Mouse (Mus musculus): ENCODE measurements around the gene Foxg1.

Gene Foxg1

DNA sequence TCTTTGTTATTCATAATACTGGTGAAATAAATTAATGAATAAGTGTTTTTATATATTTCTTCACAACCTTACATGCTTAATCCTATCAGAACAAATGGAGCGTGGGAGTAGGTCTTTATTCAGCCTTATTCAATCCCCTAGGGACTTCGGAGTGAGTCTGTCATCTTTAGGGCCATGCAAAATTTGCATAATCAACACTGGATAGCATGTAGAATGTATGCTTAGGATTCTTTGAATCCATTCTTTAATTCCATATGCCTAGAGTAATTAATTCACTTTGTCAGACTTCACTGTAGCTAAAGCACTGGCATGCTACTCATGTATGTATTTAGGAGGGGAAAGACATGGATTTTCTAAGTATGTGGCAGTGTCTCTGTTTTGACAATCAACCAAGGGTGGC is 27.4 kb downstream of the Foxg1 start:
- no peak for DNase-seq (ENCODE audit: low read depth, low spot score)

DNA sequence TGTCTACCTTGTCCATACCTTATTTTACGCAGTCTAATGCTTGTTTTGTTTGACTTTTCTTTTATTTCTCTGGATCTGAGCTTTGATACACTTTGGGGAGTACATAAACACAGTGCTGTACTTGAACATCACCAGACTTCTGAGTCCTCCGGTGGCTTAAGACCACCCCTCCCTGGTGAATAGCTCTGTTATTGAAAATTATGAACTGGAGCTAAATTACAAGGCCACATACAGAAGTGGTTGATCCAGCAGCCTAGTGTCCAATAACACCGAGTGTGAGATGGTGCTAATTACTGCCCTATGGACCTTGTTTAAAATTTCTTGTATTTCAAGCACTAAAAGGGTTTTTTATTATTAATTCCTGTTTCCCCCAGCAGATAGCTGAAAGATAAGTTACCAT is 35.5 kb downstream of the Foxg1 start:
- no peak for DNase-seq (ENCODE audit: low read depth, low spot score)
